Mouse (Mus musculus): ENCODE results near the gene Zmiz1.

The Zmiz1 gene

GRCm38 (mm10) chr14:25710681-25711080 lies 251.7 kb downstream of the Zmiz1 start:
- no peak for DNase-seq

DNA sequence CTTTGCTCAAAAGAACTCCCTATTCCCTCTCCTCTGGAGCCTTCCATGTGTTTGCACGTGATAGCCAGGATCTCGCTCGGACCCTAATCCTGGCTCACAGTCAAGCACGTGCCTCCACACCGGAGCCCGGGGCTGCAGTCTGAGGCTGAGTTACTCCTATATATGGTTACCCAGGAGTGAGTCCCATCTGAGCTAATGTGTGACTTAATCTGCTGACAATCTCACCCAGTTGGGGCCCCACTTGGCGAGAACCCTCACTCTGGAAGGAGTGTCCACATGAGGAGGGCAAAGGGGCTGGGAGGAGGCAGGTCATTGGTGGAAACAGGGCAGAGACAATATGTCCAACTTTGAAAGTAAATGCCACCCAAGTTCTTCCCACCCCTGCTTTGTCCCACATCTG lies 252.2 kb downstream of the Zmiz1 start:
- DNase-seq: no peak

DNA sequence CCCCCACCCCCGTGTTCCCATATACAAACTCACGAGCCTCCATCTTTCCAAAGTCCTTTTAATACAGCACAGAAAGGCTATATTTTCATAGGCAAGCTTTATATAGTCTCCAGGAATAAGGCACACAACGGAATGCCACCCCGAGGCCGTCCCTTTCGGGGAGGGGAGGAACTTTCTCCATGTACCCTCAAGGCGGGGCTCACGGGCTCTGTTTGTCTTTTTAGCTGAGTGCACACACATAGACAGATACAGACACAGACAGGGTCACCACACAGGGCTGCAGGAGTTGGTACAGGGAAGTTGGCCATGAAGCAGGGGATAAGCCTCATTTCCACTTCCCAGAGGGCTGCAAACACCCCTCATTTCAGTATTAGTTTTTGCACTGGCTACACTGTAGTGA lies 252.6 kb downstream of the Zmiz1 start:
- DNase-seq: no peak

DNA sequence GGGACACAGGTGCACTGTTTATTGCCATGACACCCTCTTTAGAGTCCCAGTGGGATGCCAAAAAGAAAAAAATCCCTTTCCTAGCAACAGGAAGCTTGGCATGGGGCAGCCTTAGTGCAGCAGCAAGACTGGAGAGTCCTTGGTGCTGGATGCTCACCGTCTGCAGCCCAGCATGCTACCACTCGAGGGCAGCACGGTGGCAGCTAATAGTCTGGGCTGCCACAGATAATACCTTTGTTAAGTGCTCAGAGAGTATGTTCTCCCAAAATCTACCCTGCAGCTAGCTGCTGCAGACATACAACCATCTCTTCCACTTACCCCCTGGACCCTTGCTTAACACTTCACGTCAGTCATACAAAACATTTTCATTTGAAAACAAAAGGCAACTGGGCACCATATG lies 254.5 kb downstream of the Zmiz1 start:
- no peak for DNase-seq

All from cerebellum, adult 9-11 months (tissue).